Mouse (Mus musculus): ENCODE measurements at regions not wholly inside any gene's neighbourhood (a gene's known extent, or its start where the extent isn't known, plus 50 kb on each side); places are given as distances from the start of the nearest gene placed in this dataset.

DNA sequence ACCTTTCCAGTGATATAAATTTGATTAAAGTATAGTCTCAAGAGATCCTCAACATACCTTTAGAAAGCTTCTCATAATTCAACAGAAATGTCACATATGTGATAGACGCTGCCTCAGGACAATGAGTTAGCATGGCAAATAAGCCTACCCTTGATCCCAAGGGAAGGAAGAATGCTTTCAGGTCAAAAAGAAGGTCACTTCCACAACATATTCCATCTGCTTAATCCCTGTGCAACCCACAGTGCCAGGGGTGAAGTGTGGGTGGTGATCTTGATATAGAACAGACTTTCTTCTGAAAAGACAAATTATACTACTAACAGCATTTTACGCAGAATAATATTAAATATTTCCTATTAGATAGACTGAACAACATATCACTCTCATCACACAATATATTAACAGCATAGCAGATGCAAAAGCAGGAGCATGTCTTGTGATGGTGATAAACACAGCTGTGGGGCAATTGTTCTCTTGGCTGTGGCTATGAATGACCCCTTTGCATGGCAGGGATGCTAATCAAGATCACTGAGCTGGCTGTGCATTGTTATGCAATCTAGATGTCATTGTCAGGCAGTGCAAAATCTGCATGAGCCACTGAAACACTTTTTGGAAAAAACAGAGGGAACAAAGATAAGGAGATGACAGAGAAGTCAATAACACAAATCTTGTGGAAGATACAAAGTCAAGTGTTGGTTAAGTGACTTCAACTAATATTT, 236.2 kb upstream of the Robo1 start:
- TF ChIP-seq CTCF (IDR thresholded peaks at IDR 0.05) (no peak), EP300 (IDR thresholded peaks at IDR 0.05) (no peak)

Measured in lung, postnatal 0 days (tissue).